Mouse (Mus musculus): Measurements from ENCODE around the gene Pcbp1. TPM values are rescaled to one million over a fixed set of nuclear protein-coding genes. Genes with fewer than 3 reads are reported as not detected.

Pcbp1 gene
- 169 TPM for polyA plus RNA-seq (2015; fragmentation: Illumina TruSeq; extraction: RNeasy Lipid Tissue Mini Kit (QIAGEN cat#74804); ENCODE audit: low read depth, low replicate concordance)

GRCm38 (mm10) chr6:86526032-86526960 lies at the start of gene Pcbp1:
TSS of gene Pcbp1 (minus strand) at chr6:86526321.

Other genes starting within 250 kb of the Pcbp1 start
- gene Fam136a, start 160.7 kb downstream of the Pcbp1 start, polyA plus RNA-seq (2015; fragmentation: Illumina TruSeq; extraction: RNeasy Lipid Tissue Mini Kit (QIAGEN cat#74804); ENCODE audit: low read depth, low replicate concordance): 37.2 TPM
- 83.3 TPM for gene Snrpg, start 155.0 kb downstream of the Pcbp1 start, polyA plus RNA-seq (2015; fragmentation: Illumina TruSeq; extraction: RNeasy Lipid Tissue Mini Kit (QIAGEN cat#74804); ENCODE audit: low read depth, low replicate concordance)
- 76.9 TPM for gene Pcyox1, start 129.2 kb downstream of the Pcbp1 start, polyA plus RNA-seq (2015; fragmentation: Illumina TruSeq; extraction: RNeasy Lipid Tissue Mini Kit (QIAGEN cat#74804); ENCODE audit: low read depth, low replicate concordance)
- 120 TPM for gene Tia1, start 122.1 kb downstream of the Pcbp1 start, polyA plus RNA-seq (2015; fragmentation: Illumina TruSeq; extraction: RNeasy Lipid Tissue Mini Kit (QIAGEN cat#74804); ENCODE audit: low read depth, low replicate concordance)
- 0.82 TPM for gene Gm44790, start 99.7 kb downstream of the Pcbp1 start, polyA plus RNA-seq (2015; fragmentation: Illumina TruSeq; extraction: RNeasy Lipid Tissue Mini Kit (QIAGEN cat#74804); ENCODE audit: low read depth, low replicate concordance)
- 19.1 TPM for gene C87436, start 87.9 kb downstream of the Pcbp1 start, polyA plus RNA-seq (2015; fragmentation: Illumina TruSeq; extraction: RNeasy Lipid Tissue Mini Kit (QIAGEN cat#74804); ENCODE audit: low read depth, low replicate concordance)
- gene Asprv1, start 101.8 kb upstream of the Pcbp1 start, polyA plus RNA-seq (2015; fragmentation: Illumina TruSeq; extraction: RNeasy Lipid Tissue Mini Kit (QIAGEN cat#74804); ENCODE audit: low read depth, low replicate concordance): 0.79 TPM
- 11.7 TPM for gene Mxd1, start 142.8 kb upstream of the Pcbp1 start, polyA plus RNA-seq (2015; fragmentation: Illumina TruSeq; extraction: RNeasy Lipid Tissue Mini Kit (QIAGEN cat#74804); ENCODE audit: low read depth, low replicate concordance)
- gene Snrnp27, start 158.2 kb upstream of the Pcbp1 start, polyA plus RNA-seq (2015; fragmentation: Illumina TruSeq; extraction: RNeasy Lipid Tissue Mini Kit (QIAGEN cat#74804); ENCODE audit: low read depth, low replicate concordance): 112 TPM
- 26.4 TPM for gene Gmcl1, start 207.1 kb upstream of the Pcbp1 start, polyA plus RNA-seq (2015; fragmentation: Illumina TruSeq; extraction: RNeasy Lipid Tissue Mini Kit (QIAGEN cat#74804); ENCODE audit: low read depth, low replicate concordance)